Mouse (Mus musculus): Measurements from ENCODE around the gene Mpped1.

- TF ChIP-seq CTCF (IDR thresholded peaks at IDR 0.05; ENCODE audit: control insufficient read depth, insufficient read depth, insufficient read length) (no peak), CEBPB (IDR thresholded peaks at IDR 0.05; ENCODE audit: low read depth) (no peak)
These were observed 19.7 kb downstream of the Mpped1 start for GRCm38 (mm10) chr15:83798964-83799363.
